Mouse (Mus musculus) heart, embryonic 13.5 days (tissue): ENCODE results near the gene Emc4. TPM values are rescaled to one million over a fixed set of nuclear protein-coding genes. Genes with fewer than 3 reads are reported as not detected.

Source experiments
- ATAC-seq: fragments of 200-750 bp; cut with Nextera tagmentation; 2 replicates; pipeline ENCODE4 v1.8.0; 2017; ENCODE audit warnings: moderate TSS enrichment; ENCODE audit not compliant: insufficient number of reproducible peaks, low FRiP score, low TSS enrichment; ENCODE audit errors: extremely low read depth
- H3K27ac ChIP-seq: fragments of 300-500 bp; sonication (generic); replicated peaks from 2 replicates; pipeline ENCODE4 v1.5.1; 2015; ENCODE audit warnings: moderate library complexity, mild to moderate bottlenecking, inconsistent platforms
- H3K27me3 ChIP-seq: fragments of 300-500 bp; sonication (generic); replicated peaks from 2 replicates; pipeline ENCODE4 v1.6.1; 2015; ENCODE audit warnings: mild to moderate bottlenecking, inconsistent platforms
- H3K36me3 ChIP-seq: fragments of 300-500 bp; sonication (generic); 2 replicates; pipeline ENCODE4 v1.6.1; 2015; ENCODE audit warnings: mild to moderate bottlenecking, inconsistent platforms
- H3K4me1 ChIP-seq: fragments of 300-500 bp; sonication (generic); 2 replicates; pipeline ENCODE4 v1.6.1; 2015; ENCODE audit warnings: inconsistent platforms
- H3K4me2 ChIP-seq: fragments of 300-500 bp; sonication (generic); 2 replicates; pipeline ENCODE4 v1.6.1; 2015; ENCODE audit warnings: inconsistent platforms, mild to moderate bottlenecking, moderate library complexity
- H3K4me3 ChIP-seq: fragments of 300-500 bp; sonication (generic); 2 replicates; pipeline ENCODE4 v1.5.1; 2015; ENCODE audit warnings: moderate library complexity, mild to moderate bottlenecking, inconsistent platforms
- H3K9ac ChIP-seq: fragments of 300-500 bp; sonication (generic); 2 replicates; pipeline ENCODE4 v1.6.1; 2015; ENCODE audit warnings: inconsistent platforms, mild to moderate bottlenecking, moderate library complexity
- H3K9me3 ChIP-seq: fragments of 300-500 bp; sonication (generic); 2 replicates; pipeline ENCODE4 v1.6.1; 2016; ENCODE audit warnings: inconsistent platforms
- WGBS: fragments of 180-500 bp; shearing (Covaris S2); methylation state at CpG from one replicate; pipeline ENCODE4 v1.1.7; 2015; ENCODE audit warnings: mixed read lengths; 5-methylcytosine and 5-hydroxymethylcytosine counted together
- polyA plus RNA-seq: library from polyadenylated mRNA; unstranded; fragments of >200 nt; fragmentation: Nextera tagmentation; extraction: Ambion mirVana; gene quantifications from 2 replicates; pipeline ENCODE4 v1.2.1, GENCODE M21; 2015

Emc4 gene
- polyA plus RNA-seq, 1 experiment from 2014 or later = 96.8 TPM

- H3K27ac ChIP-seq = no peak overlapping the region
- 31% methylated on average over 5 of the region's 5 CpGs for WGBS
These were observed 6.8 kb upstream of the Emc4 start for GRCm38 (mm10) chr2:112374610-112375009.

DNA sequence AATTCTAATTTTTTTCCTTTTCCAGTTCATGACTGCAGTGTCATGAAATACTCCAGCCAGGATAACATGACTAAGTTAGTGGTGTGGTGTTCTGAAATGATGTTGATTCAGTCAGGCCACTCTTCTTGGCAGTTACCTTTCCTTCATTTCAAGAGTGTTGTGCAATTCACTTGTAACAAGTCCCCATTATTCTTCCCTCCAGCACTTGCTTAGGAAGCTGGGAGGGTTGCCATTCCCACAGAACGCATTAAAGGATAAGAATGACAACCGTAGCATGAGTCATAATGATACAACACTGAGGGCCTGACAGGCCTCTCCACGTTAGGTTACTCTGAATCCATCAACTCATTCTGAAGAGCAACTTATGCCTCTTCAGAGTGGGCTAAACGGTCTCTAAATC is 5.3 kb upstream of the Emc4 start:
- no peak overlapping the region for H3K27ac ChIP-seq
- 44% methylated on average over 4 of the region's 4 CpGs for whole genome bisulfite sequencing
- ATAC-seq = no peak

More at GRCm38 (mm10) chr2:112374610-112375009, 6.8 kb upstream of the Emc4 start:
- ATAC-seq = no peak
- Histone ChIP-seq H3K9ac (no peak overlapping the region), H3K9me3 (no peaks in the 10 kb centered on the region), H3K4me1 (peaks cover 9% of the 10 kb centered on the region; the same call in 1 of the 2 replicates), H3K4me3 (no peak overlapping the region), H3K27me3 (no peaks in the 10 kb centered on the region), H3K36me3 (no peaks in the 10 kb centered on the region), H3K4me2 (no peak overlapping the region)

DNA sequence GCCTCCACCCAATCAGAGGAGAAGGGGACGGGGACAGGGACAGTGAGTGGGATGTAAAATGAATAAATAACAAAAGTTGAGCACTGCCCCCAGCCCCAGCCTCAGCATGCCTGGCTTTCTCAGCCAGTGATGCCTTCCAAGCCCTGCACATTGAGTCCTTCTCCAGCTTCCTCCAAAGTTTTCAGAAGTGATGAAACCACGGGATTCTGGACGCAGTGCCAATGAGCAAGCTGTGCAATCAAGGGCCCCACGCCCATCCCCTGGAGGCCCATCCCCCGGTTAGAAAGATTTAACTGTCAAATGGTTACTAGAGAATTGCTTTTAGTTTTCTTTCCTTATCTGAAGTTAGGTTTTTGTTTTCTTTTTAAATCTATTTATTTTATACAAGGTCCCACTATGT is 2.1 kb upstream of the Emc4 start:
- ATAC-seq = no peak
- Histone ChIP-seq H3K4me1 (peaks cover 21% of the 10 kb centered on the region), H3K4me2 (no peak overlapping the region), H3K4me3 (no peak overlapping the region), H3K27me3 (no peaks in the 10 kb centered on the region), H3K9ac (no peak overlapping the region), H3K36me3 (peaks cover 10% of the 10 kb centered on the region), H3K27ac (no peak overlapping the region), H3K9me3 (no peaks in the 10 kb centered on the region)
- WGBS = 66% methylated on average over 5 of the region's 5 CpGs

More for the DNA sequence above, 5.3 kb upstream of the Emc4 start:
- no peak overlapping the region for H3K4me3 ChIP-seq
- H3K36me3 ChIP-seq = no peaks in the 10 kb centered on the region
- no peaks in the 10 kb centered on the region for H3K27me3 ChIP-seq
- peaks cover 12% of the 10 kb centered on the region; the same call in 1 of the 2 replicates for H3K4me1 ChIP-seq
- no peak overlapping the region for H3K4me2 ChIP-seq
- no peaks in the 10 kb centered on the region for H3K9me3 ChIP-seq
- no peak overlapping the region for H3K9ac ChIP-seq

GRCm38 (mm10) chr2:112367222-112367621 is 605 bp downstream of the Emc4 start:
- 15% methylated on average over 15 of the region's 15 CpGs for WGBS
- Histone ChIP-seq H3K9me3 (no peaks in the 10 kb centered on the region), H3K36me3 (peaks cover 36% of the 10 kb centered on the region), H3K4me2 (peak overlapping the region; percentile 77), H3K9ac (peak overlapping the region; percentile 90), H3K27ac (peak overlapping the region; percentile 84), H3K27me3 (no peaks in the 10 kb centered on the region), H3K4me1 (peaks cover 16% of the 10 kb centered on the region), H3K4me3 (peak overlapping the region; percentile 83)
- ATAC-seq = no peak

GRCm38 (mm10) chr2:112360781-112361169 is 7.1 kb downstream of the Emc4 start:
- Histone ChIP-seq H3K9me3 (no peaks in the 10 kb centered on the region), H3K27me3 (no peaks in the 10 kb centered on the region), H3K4me1 (no peaks in the 10 kb centered on the region), H3K36me3 (peaks cover 97% of the 10 kb centered on the region), H3K9ac (no peak overlapping the region), H3K27ac (no peak overlapping the region), H3K4me2 (no peak overlapping the region), H3K4me3 (no peak overlapping the region)
- no peak for ATAC-seq
- 89% methylated on average over 2 of the region's 2 CpGs for WGBS

DNA sequence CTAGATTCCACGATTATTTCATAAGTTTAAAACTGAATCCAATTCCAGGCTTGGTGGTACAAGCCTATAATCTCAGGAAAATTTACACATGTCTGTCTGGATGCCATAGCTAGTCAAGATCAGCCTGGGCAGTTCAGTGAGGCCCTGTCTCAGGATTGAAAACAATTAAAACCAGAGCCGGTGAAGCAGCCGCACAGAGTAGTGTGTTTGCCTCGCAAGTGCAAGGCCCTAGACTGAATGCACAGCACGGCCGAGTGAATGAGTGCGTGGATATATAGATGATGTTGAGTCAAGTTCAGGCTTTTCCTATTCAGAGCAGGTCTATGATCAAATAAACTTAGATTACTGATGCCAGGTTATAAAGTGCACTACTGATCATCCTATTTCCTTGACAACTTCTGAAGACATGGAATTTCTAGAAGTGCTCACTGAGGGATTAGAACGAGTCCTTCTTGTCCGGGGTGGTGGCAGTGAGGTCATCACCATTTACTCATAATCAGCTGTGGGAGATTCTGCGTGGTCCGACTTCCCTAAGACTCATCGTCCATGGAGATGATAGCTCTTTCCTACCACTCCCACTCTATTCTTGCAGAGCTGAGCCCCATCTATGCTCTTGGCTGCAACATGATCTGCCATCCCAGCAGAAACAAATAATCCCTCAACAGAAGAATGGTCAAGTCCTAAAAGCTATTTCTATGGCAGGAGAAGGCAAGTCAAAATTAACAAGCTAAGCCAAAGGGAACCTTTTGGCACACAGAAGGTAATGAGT is 7.6 kb downstream of the Emc4 start:
- Histone ChIP-seq H3K9ac (no peak overlapping the region), H3K4me3 (no peak overlapping the region), H3K4me1 (no peaks in the 10 kb centered on the region), H3K9me3 (no peaks in the 10 kb centered on the region), H3K27ac (no peak overlapping the region), H3K36me3 (peaks cover 98% of the 10 kb centered on the region), H3K27me3 (no peaks in the 10 kb centered on the region), H3K4me2 (no peak overlapping the region)
- no peak for ATAC-seq
- 89% methylated on average over 12 of the region's 12 CpGs for WGBS

DNA sequence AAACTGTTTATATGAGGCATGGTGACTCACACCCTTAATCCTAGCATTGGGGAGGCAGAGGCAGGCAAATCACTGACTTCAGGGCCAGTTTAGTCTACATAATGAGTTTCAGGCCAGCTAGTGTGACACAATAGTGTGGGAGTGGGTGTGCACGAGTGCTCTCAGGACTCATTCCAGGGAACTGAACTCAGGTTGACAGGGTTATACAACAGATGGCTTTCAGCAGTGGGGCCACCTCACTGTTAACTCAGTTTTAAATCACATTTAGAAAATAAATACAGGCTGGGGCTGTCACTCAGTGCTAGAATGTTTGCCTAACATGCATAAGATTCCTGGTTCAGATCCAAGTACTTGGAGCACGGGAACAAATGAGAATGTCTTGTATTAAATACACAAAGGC is 8.2 kb downstream of the Emc4 start:
- Histone ChIP-seq H3K36me3 (peaks cover 98% of the 10 kb centered on the region), H3K27me3 (no peaks in the 10 kb centered on the region), H3K9ac (no peak overlapping the region), H3K4me2 (no peak overlapping the region), H3K27ac (no peak overlapping the region), H3K4me3 (no peak overlapping the region), H3K4me1 (no peaks in the 10 kb centered on the region), H3K9me3 (no peaks in the 10 kb centered on the region)
- WGBS = 76% methylated on average over 2 of the region's 2 CpGs
- no peak for ATAC-seq

DNA sequence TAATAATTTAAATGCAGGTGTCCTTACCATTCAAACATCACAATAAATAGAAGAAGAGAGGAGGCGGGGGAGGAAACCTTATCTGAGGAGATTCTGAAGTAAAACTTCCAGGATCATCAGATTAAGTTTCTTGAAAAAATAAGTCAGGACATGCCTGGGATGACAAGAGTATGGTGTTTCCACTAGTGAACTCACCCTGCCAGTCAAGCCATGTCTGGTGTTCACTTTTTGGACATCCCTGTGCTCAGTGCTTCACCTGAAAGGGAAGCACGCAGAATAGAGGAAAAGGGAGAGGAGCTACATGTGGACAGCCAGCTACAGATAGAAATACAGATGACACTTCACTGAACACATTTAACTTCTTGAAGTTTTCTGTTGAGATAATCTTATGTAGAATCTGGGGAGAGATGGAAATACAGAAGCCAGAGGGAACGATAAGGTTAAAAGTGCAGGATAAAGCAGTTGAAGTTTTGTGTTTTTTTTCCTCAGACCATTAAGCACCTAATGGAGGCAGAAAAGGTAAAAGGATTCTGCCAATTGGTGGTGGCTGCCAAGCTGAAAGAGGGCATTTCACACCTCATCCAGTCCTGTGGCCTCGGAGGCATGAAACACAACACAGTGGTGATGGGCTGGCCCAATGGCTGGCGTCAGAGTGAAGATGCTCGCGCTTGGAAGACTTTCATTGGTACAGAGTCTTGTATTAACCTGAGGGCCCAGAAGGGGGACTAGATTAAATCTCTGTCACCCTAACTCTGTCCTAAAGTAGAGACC is 14.0 kb downstream of the Emc4 start:
- Histone ChIP-seq H3K36me3 (peaks cover 91% of the 10 kb centered on the region), H3K4me2 (no peak overlapping the region), H3K9me3 (no peaks in the 10 kb centered on the region), H3K4me3 (no peak overlapping the region), H3K9ac (no peak overlapping the region), H3K4me1 (no peaks in the 10 kb centered on the region), H3K27me3 (no peaks in the 10 kb centered on the region), H3K27ac (no peak overlapping the region)
- 84% methylated on average over 7 of the region's 7 CpGs for WGBS
- no peak for ATAC-seq

- H3K4me1 ChIP-seq = no peaks in the 10 kb centered on the region
- no peak overlapping the region for H3K4me2 ChIP-seq
- H3K9ac ChIP-seq = no peak overlapping the region
- peaks cover 85% of the 10 kb centered on the region for H3K36me3 ChIP-seq
- ATAC-seq = no peak
- H3K27ac ChIP-seq = no peak overlapping the region
- H3K9me3 ChIP-seq = no peaks in the 10 kb centered on the region
- no peaks in the 10 kb centered on the region for H3K27me3 ChIP-seq
- H3K4me3 ChIP-seq = no peak overlapping the region
- 82% methylated on average over 3 of the region's 3 CpGs for WGBS
These were observed 19.6 kb downstream of the Emc4 start for GRCm38 (mm10) chr2:112348246-112348645.

GRCm38 (mm10) chr2:112341117-112341516 is 26.7 kb downstream of the Emc4 start:
- no peaks in the 10 kb centered on the region for H3K27me3 ChIP-seq
- no peaks in the 10 kb centered on the region for H3K9me3 ChIP-seq
- peaks cover 80% of the 10 kb centered on the region for H3K36me3 ChIP-seq
- H3K9ac ChIP-seq = no peak overlapping the region
- no peak overlapping the region for H3K27ac ChIP-seq
- no peaks in the 10 kb centered on the region for H3K4me1 ChIP-seq
- ATAC-seq = no peak
- H3K4me3 ChIP-seq = no peak overlapping the region
- H3K4me2 ChIP-seq = no peak overlapping the region
- WGBS = 56% methylated on average over 3 of the region's 3 CpGs

DNA sequence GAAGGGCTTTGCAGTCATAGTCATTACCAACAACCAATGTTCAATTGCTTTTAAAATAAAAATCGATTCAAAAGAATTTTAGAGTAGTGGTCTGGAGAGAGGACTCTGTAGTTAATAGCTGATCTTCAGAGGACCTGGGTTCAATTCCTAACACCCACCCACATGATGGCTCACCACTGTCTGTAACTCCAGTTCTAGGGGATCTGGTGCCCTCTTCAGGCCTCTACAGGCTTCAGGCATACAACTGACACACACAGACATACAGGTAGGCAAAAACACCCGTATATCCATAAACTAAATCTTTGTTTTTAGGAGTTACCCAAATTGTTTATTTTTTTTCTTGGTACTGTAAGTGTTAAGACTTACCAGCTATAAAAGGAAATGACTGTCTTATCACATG is 28.1 kb downstream of the Emc4 start:
- Histone ChIP-seq H3K4me2 (no peak overlapping the region), H3K27ac (no peak overlapping the region), H3K9ac (no peak overlapping the region), H3K27me3 (no peaks in the 10 kb centered on the region), H3K9me3 (no peaks in the 10 kb centered on the region), H3K36me3 (peaks cover 81% of the 10 kb centered on the region), H3K4me3 (no peak overlapping the region), H3K4me1 (no peaks in the 10 kb centered on the region)
- ATAC-seq = no peak
- WGBS = 82% methylated on average over 2 of the region's 2 CpGs
